Mouse (Mus musculus): ENCODE results near the gene Recql.

DNA sequence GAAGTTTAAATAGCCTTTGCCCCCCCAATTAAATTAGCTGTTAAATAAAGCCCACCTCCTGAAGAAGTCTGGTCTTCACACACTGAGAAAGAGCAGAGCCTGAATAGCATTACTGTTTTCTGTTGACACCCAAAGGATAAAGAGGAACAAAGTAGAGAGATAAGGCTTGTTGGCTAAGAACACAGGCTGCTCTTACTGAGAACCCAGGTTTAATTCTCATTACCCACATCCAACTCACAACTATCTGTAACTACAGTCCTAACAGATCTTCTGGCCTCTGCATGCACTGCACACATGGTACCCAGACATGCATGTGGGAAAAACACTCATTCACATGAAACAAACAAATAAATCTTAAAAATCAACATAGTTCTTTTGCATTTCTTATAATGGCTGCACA, 69.8 kb downstream of the Recql start:
- TF ChIP-seq CTCF (IDR thresholded peaks at IDR 0.05 in 2 of 3, conservative IDR thresholded peaks at IDR 0.05 in 1 of 3; ENCODE audit: control insufficient read depth in 1 of 3, insufficient read depth in 1 of 3, low read depth in 2 of 3, low read length in 3 of 3, poor library complexity in 1 of 3, severe bottlenecking in 1 of 3) = no peak
- TF ChIP-seq MAFK (IDR thresholded peaks at IDR 0.05; ENCODE audit: borderline replicate concordance, low read depth, low read length) = no peak
- TF ChIP-seq EP300 (IDR thresholded peaks at IDR 0.05; ENCODE audit: low read depth in 1 of 2, low read length in 2 of 2) = peak; percentile 33 to 59; a peak in 2 of 4 replicates
- peak; percentile 55; the same call in 1 of the 2 replicates for TF ChIP-seq RCOR1 (IDR thresholded peaks at IDR 0.05; ENCODE audit: low read depth, low read length)
- no peak for TF ChIP-seq MAZ (IDR thresholded peaks at IDR 0.05; ENCODE audit: low read depth, low read length)
- no peak for TF ChIP-seq CHD1 (IDR thresholded peaks at IDR 0.05; ENCODE audit: low read depth, low read length)
- TF ChIP-seq POLR2A (IDR thresholded peaks at IDR 0.05; ENCODE audit: control insufficient read depth in 1 of 2, insufficient read depth in 1 of 2, low read depth in 1 of 2, low read length in 2 of 2, poor library complexity in 1 of 2) = no peak
- no peak for TF ChIP-seq CHD2 (IDR thresholded peaks at IDR 0.05; ENCODE audit: low read length)
- no peak; the same call in 1 of the 2 replicates for TF ChIP-seq MAX (IDR thresholded peaks at IDR 0.05; ENCODE audit: low read length)

Data from MEL (cell line).